Mouse (Mus musculus): ENCODE data around the gene Frem1. TPM values are rescaled to one million over a fixed set of nuclear protein-coding genes. Genes with fewer than 3 reads are reported as not detected.

Frem1 gene
- polyA plus RNA-seq, 1 experiment from 2014 or later: 6.4 TPM

GRCm38 (mm10) chr4:83058617-83059016, 6.5 kb upstream of the Frem1 start:
- no peak for ATAC-seq (ENCODE audit: insufficient number of reproducible peaks, insufficient read depth, low FRiP score, low read depth)
- H3K9me3 ChIP-seq (ENCODE audit: control insufficient read depth, low read length): no peaks in the 10 kb centered on the region
- no peak overlapping the region for H3K27ac ChIP-seq (replicated peaks in 1 of 2; ENCODE audit: control insufficient read depth in 1 of 2, insufficient read depth in 1 of 2, low read depth in 2 of 2, low read length in 2 of 2)
- no peak overlapping the region for H3K9ac ChIP-seq (ENCODE audit: low read length)
- WGBS: 70% methylated on average over 2 of the region's 2 CpGs
- H3K27me3 ChIP-seq (ENCODE audit: control insufficient read depth, insufficient read depth, low read length): no peaks in the 10 kb centered on the region
- H3K4me2 ChIP-seq (ENCODE audit: low read length): no peak overlapping the region
- H3K4me1 ChIP-seq (ENCODE audit: control insufficient read depth in 2 of 2, insufficient read depth in 2 of 2, low read length in 2 of 2): no peaks in the 10 kb centered on the region
- no peak overlapping the region for H3K4me3 ChIP-seq (ENCODE audit: control insufficient read depth in 1 of 2, insufficient read depth in 1 of 2, low read depth in 1 of 2, low read length in 2 of 2)
- no peaks in the 10 kb centered on the region for H3K36me3 ChIP-seq (ENCODE audit: control insufficient read depth, insufficient read depth, low read length)

- no peak overlapping the region for H3K4me2 ChIP-seq (ENCODE audit: low read length)
- no peaks in the 10 kb centered on the region for H3K9me3 ChIP-seq (ENCODE audit: control insufficient read depth, low read length)
- no peaks in the 10 kb centered on the region for H3K4me1 ChIP-seq (ENCODE audit: control insufficient read depth in 2 of 2, insufficient read depth in 2 of 2, low read length in 2 of 2)
- no peak overlapping the region for H3K9ac ChIP-seq (ENCODE audit: low read length)
- no peak for ATAC-seq (ENCODE audit: insufficient number of reproducible peaks, insufficient read depth, low FRiP score, low read depth)
- H3K4me3 ChIP-seq (ENCODE audit: control insufficient read depth in 1 of 2, insufficient read depth in 1 of 2, low read depth in 1 of 2, low read length in 2 of 2): no peak overlapping the region
- H3K27me3 ChIP-seq (ENCODE audit: control insufficient read depth, insufficient read depth, low read length): no peaks in the 10 kb centered on the region
- WGBS: 58% methylated on average over 2 of the region's 2 CpGs
- H3K36me3 ChIP-seq (ENCODE audit: control insufficient read depth, insufficient read depth, low read length): no peaks in the 10 kb centered on the region
- H3K27ac ChIP-seq (replicated peaks in 1 of 2; ENCODE audit: control insufficient read depth in 1 of 2, insufficient read depth in 1 of 2, low read depth in 2 of 2, low read length in 2 of 2): no peak overlapping the region
Observed at GRCm38 (mm10) chr4:83058182-83058581, 6.0 kb upstream of the Frem1 start.

- 90% methylated on average over 6 of the region's 6 CpGs for WGBS
- no peak overlapping the region for H3K4me2 ChIP-seq (ENCODE audit: low read length)
- ATAC-seq (ENCODE audit: insufficient number of reproducible peaks, insufficient read depth, low FRiP score, low read depth): no peak
- H3K27ac ChIP-seq (replicated peaks in 1 of 2; ENCODE audit: control insufficient read depth in 1 of 2, insufficient read depth in 1 of 2, low read depth in 2 of 2, low read length in 2 of 2): no peak overlapping the region
- no peaks in the 10 kb centered on the region for H3K27me3 ChIP-seq (ENCODE audit: control insufficient read depth, insufficient read depth, low read length)
- H3K9me3 ChIP-seq (ENCODE audit: control insufficient read depth, low read length): no peaks in the 10 kb centered on the region
- H3K9ac ChIP-seq (ENCODE audit: low read length): no peak overlapping the region
- H3K4me1 ChIP-seq (ENCODE audit: control insufficient read depth in 2 of 2, insufficient read depth in 2 of 2, low read length in 2 of 2): no peaks in the 10 kb centered on the region; a peak in 1 of 4 replicates
- H3K4me3 ChIP-seq (ENCODE audit: control insufficient read depth in 1 of 2, insufficient read depth in 1 of 2, low read depth in 1 of 2, low read length in 2 of 2): no peak overlapping the region
- no peaks in the 10 kb centered on the region for H3K36me3 ChIP-seq (ENCODE audit: control insufficient read depth, insufficient read depth, low read length)
Observed at GRCm38 (mm10) chr4:83056496-83056895, 4.4 kb upstream of the Frem1 start.

- H3K4me2 ChIP-seq (ENCODE audit: low read length): no peak overlapping the region
- H3K27ac ChIP-seq (replicated peaks in 1 of 2; ENCODE audit: control insufficient read depth in 1 of 2, insufficient read depth in 1 of 2, low read depth in 2 of 2, low read length in 2 of 2): no peak overlapping the region
- ATAC-seq (ENCODE audit: insufficient number of reproducible peaks, insufficient read depth, low FRiP score, low read depth): no peak
- no peaks in the 10 kb centered on the region for H3K9me3 ChIP-seq (ENCODE audit: control insufficient read depth, low read length)
- no peaks in the 10 kb centered on the region for H3K36me3 ChIP-seq (ENCODE audit: control insufficient read depth, insufficient read depth, low read length)
- H3K4me1 ChIP-seq (ENCODE audit: control insufficient read depth in 2 of 2, insufficient read depth in 2 of 2, low read length in 2 of 2): peaks cover 0 to 8% of the 10 kb centered on the region in 2 experiments; a peak in 3 of 4 replicates
- no peak overlapping the region for H3K4me3 ChIP-seq (ENCODE audit: control insufficient read depth in 1 of 2, insufficient read depth in 1 of 2, low read depth in 1 of 2, low read length in 2 of 2)
- H3K27me3 ChIP-seq (ENCODE audit: control insufficient read depth, insufficient read depth, low read length): no peaks in the 10 kb centered on the region
- 61% methylated on average over 2 of the region's 2 CpGs for WGBS
- no peak overlapping the region for H3K9ac ChIP-seq (ENCODE audit: low read length)
Observed at GRCm38 (mm10) chr4:83055444-83055843, 3.3 kb upstream of the Frem1 start.

GRCm38 (mm10) chr4:83053206-83053605, 1.1 kb upstream of the Frem1 start:
- ATAC-seq (ENCODE audit: insufficient number of reproducible peaks, insufficient read depth, low FRiP score, low read depth): no peak
- Histone ChIP-seq H3K27me3 (ENCODE audit: control insufficient read depth, insufficient read depth, low read length) (no peaks in the 10 kb centered on the region), H3K4me3 (ENCODE audit: control insufficient read depth in 1 of 2, insufficient read depth in 1 of 2, low read depth in 1 of 2, low read length in 2 of 2) (no peak overlapping the region), H3K9me3 (ENCODE audit: control insufficient read depth, low read length) (no peaks in the 10 kb centered on the region), H3K27ac (replicated peaks in 1 of 2; ENCODE audit: control insufficient read depth in 1 of 2, insufficient read depth in 1 of 2, low read depth in 2 of 2, low read length in 2 of 2) (no peak overlapping the region), H3K9ac (ENCODE audit: low read length) (no peak overlapping the region), H3K4me1 (ENCODE audit: control insufficient read depth in 2 of 2, insufficient read depth in 2 of 2, low read length in 2 of 2) (peaks cover 14 to 28% of the 10 kb centered on the region in 2 experiments; a peak in 3 of 4 replicates), H3K4me2 (ENCODE audit: low read length) (no peak overlapping the region), H3K36me3 (ENCODE audit: control insufficient read depth, insufficient read depth, low read length) (no peaks in the 10 kb centered on the region)
- WGBS: 85% methylated on average over 8 of the region's 8 CpGs

GRCm38 (mm10) chr4:83051176-83051575, 963 bp downstream of the Frem1 start:
- Histone ChIP-seq H3K9ac (ENCODE audit: low read length) (peak overlapping the region; percentile 71), H3K4me3 (ENCODE audit: control insufficient read depth in 1 of 2, insufficient read depth in 1 of 2, low read depth in 1 of 2, low read length in 2 of 2) (peak overlapping the region; percentile 44 to 47), H3K27me3 (ENCODE audit: control insufficient read depth, insufficient read depth, low read length) (no peaks in the 10 kb centered on the region), H3K36me3 (ENCODE audit: control insufficient read depth, insufficient read depth, low read length) (no peaks in the 10 kb centered on the region), H3K27ac (replicated peaks in 1 of 2; ENCODE audit: control insufficient read depth in 1 of 2, insufficient read depth in 1 of 2, low read depth in 2 of 2, low read length in 2 of 2) (0 out of 4 replicates have a peak overlapping the region, but pooled peaks of 1 of the 2 experiments have one; percentile 2), H3K9me3 (ENCODE audit: control insufficient read depth, low read length) (no peaks in the 10 kb centered on the region), H3K4me1 (ENCODE audit: control insufficient read depth in 2 of 2, insufficient read depth in 2 of 2, low read length in 2 of 2) (peaks cover 19 to 37% of the 10 kb centered on the region in 2 experiments), H3K4me2 (ENCODE audit: low read length) (peak overlapping the region; percentile 80)
- no peak for ATAC-seq (ENCODE audit: insufficient number of reproducible peaks, insufficient read depth, low FRiP score, low read depth)
- 14% methylated on average over 8 of the region's 8 CpGs for WGBS

GRCm38 (mm10) chr4:83050151-83050796, 1.9 kb downstream of the Frem1 start:
- Histone ChIP-seq H3K27ac (replicated peaks in 1 of 2; ENCODE audit: control insufficient read depth in 1 of 2, insufficient read depth in 1 of 2, low read depth in 2 of 2, low read length in 2 of 2) (0 out of 4 replicates have a peak overlapping the region, but pooled peaks of 1 of the 2 experiments have one; percentile 19), H3K9me3 (ENCODE audit: control insufficient read depth, low read length) (no peaks in the 10 kb centered on the region), H3K4me1 (ENCODE audit: control insufficient read depth in 2 of 2, insufficient read depth in 2 of 2, low read length in 2 of 2) (peaks cover 19 to 43% of the 10 kb centered on the region in 2 experiments), H3K36me3 (ENCODE audit: control insufficient read depth, insufficient read depth, low read length) (no peaks in the 10 kb centered on the region), H3K4me3 (ENCODE audit: control insufficient read depth in 1 of 2, insufficient read depth in 1 of 2, low read depth in 1 of 2, low read length in 2 of 2) (peak overlapping the region; percentile 44 to 47), H3K9ac (ENCODE audit: low read length) (peak overlapping the region; percentile 71; the same call in 1 of the 2 replicates), H3K4me2 (ENCODE audit: low read length) (peak overlapping the region; percentile 80), H3K27me3 (ENCODE audit: control insufficient read depth, insufficient read depth, low read length) (no peaks in the 10 kb centered on the region)
- WGBS: 21% methylated on average over 5 of the region's 5 CpGs
- no peak for ATAC-seq (ENCODE audit: insufficient number of reproducible peaks, insufficient read depth, low FRiP score, low read depth)

GRCm38 (mm10) chr4:83049288-83049687, 2.9 kb downstream of the Frem1 start:
- 42% methylated on average over 3 of the region's 3 CpGs for WGBS
- Histone ChIP-seq H3K27me3 (ENCODE audit: control insufficient read depth, insufficient read depth, low read length) (no peaks in the 10 kb centered on the region), H3K36me3 (ENCODE audit: control insufficient read depth, insufficient read depth, low read length) (no peaks in the 10 kb centered on the region), H3K9me3 (ENCODE audit: control insufficient read depth, low read length) (no peaks in the 10 kb centered on the region), H3K4me1 (ENCODE audit: control insufficient read depth in 2 of 2, insufficient read depth in 2 of 2, low read length in 2 of 2) (peaks cover 19 to 43% of the 10 kb centered on the region in 2 experiments), H3K9ac (ENCODE audit: low read length) (no peak overlapping the region), H3K4me3 (ENCODE audit: control insufficient read depth in 1 of 2, insufficient read depth in 1 of 2, low read depth in 1 of 2, low read length in 2 of 2) (no peak overlapping the region), H3K4me2 (ENCODE audit: low read length) (peak overlapping the region; percentile 41), H3K27ac (replicated peaks in 1 of 2; ENCODE audit: control insufficient read depth in 1 of 2, insufficient read depth in 1 of 2, low read depth in 2 of 2, low read length in 2 of 2) (no peak overlapping the region)
- ATAC-seq (ENCODE audit: insufficient number of reproducible peaks, insufficient read depth, low FRiP score, low read depth): no peak
